Mouse (Mus musculus) heart, adult 2 months (tissue): ENCODE data around the gene Col25a1.

ENCODE experiments used
- CTCF ChIP-seq: fragments of 200-600 bp; IDR thresholded peaks from 2 replicates; pipeline ENCODE4 v1.8.1; 2022; ENCODE audit warnings: antibody characterized with exemption, mild to moderate bottlenecking, moderate library complexity
- EP300 ChIP-seq: fragments of 200-500 bp; IDR thresholded peaks from 2 replicates; pipeline ENCODE4 v1.6.1; 2011; ENCODE audit warnings: low read depth, low read length, control low read depth; ENCODE audit not compliant: insufficient read depth
- POLR2A ChIP-seq: fragments of 200-500 bp; IDR thresholded peaks from 2 replicates; pipeline ENCODE4 v1.6.1; 2011; ENCODE audit warnings: mild to moderate bottlenecking, low read depth, low read length, control low read depth; ENCODE audit not compliant: insufficient read depth

GRCm38 (mm10) chr3:130574652-130575051 is 443.4 kb downstream of the Col25a1 start:
- TF ChIP-seq POLR2A (no peak), EP300 (no peak), CTCF (peak; percentile 84)
